ENCODE assay signal across 19 mouse cellular contexts in genomic region chr13:70641941-70642340, GRCm38 (mm10). TPM values are rescaled to one million over a fixed set of nuclear protein-coding genes. Genes with fewer than 3 reads are reported as not detected.
A peak's percentile ranks its signal among the peaks of the same experiment; 100 is the strongest.
DNase-seq lines count a peak whose midpoint lies in the region; ATAC-seq and TF ChIP-seq lines count a peak whose summit lies in the region.
"Had no signal": no experiment of that assay in that cellular context is flagged by ENCODE, and none has a peak within 500 bp of the region (broad histone marks: within the 10 kb centered on the region; RNA-seq: fewer than 3 reads in every experiment).

No protein-coding gene starts in this region.

- DNase-seq in heart, embryonic 10.5 days (ENCODE audit: low spot score): peak; percentile 71
- no peak for DNase-seq in heart, adult 18-20 months
- peak; percentile 9 for DNase-seq in liver, postnatal 0 days
- DNase-seq in liver: no peak
- DNase-seq in stomach, postnatal 0 days (ENCODE audit: low spot score): no peak
- DNase-seq: adrenal gland, postnatal 10 days; cerebellum, adult 11 months; cerebellum, postnatal 14 days; embryo, embryonic 11 days; gastrocnemius, postnatal 25 days; kidney, adult 9 months; kidney, postnatal 25 days; right cerebral cortex, postnatal 25 days had no signal

- no peak overlapping the region for H3K27ac ChIP-seq in heart, embryonic 10.5 days
- no peak overlapping the region for H3K27ac ChIP-seq in liver, postnatal 0 days (ENCODE audit: low read depth)
- H3K27ac ChIP-seq in bone marrow, adult 2 months (ENCODE audit: control insufficient read depth, insufficient read depth, low read depth, low read length, poor library complexity): peak overlapping the region; percentile 32; the same call in 1 of the 2 replicates
- H3K27ac ChIP-seq in stomach, postnatal 0 days (replicated peaks): no peak overlapping the region
- H3K27ac ChIP-seq: left cerebral cortex, adult 2 months; limb, embryonic 12.5 days; liver, embryonic 15.5 days; midbrain, embryonic 13.5 days had no signal

- peaks cover 15% of the 10 kb centered on the region; the same call in 1 of the 2 replicates for H3K4me1 ChIP-seq in heart, embryonic 10.5 days
- peaks cover 4% of the 10 kb centered on the region; the same call in 1 of the 2 replicates for H3K4me1 ChIP-seq in liver, postnatal 0 days (ENCODE audit: insufficient read depth)
- H3K4me1 ChIP-seq in bone marrow, adult 2 months (ENCODE audit: control insufficient read depth, insufficient read depth, low read length): no peaks in the 10 kb centered on the region; the same call in 1 of the 2 replicates
- H3K4me1 ChIP-seq in stomach, postnatal 0 days (replicated peaks; ENCODE audit: control insufficient read depth, insufficient read depth): no peaks in the 10 kb centered on the region
- H3K4me1 ChIP-seq: limb, embryonic 12.5 days had no signal

- H3K9ac ChIP-seq in liver, postnatal 0 days (replicated peaks): no peak overlapping the region
- H3K9ac ChIP-seq in stomach, postnatal 0 days (ENCODE audit: low read length): no peak overlapping the region
- H3K9ac ChIP-seq: limb, embryonic 12.5 days; liver, embryonic 15.5 days; midbrain, embryonic 13.5 days had no signal

- H3K4me3 ChIP-seq in heart, embryonic 10.5 days: no peak overlapping the region
- no peak overlapping the region for H3K4me3 ChIP-seq in liver, postnatal 0 days (ENCODE audit: low read depth, low read length)
- no peak overlapping the region for H3K4me3 ChIP-seq in bone marrow, adult 2 months (replicated peaks; ENCODE audit: control insufficient read depth, low read depth, low read length)
- no peak overlapping the region for H3K4me3 ChIP-seq in stomach, postnatal 0 days (ENCODE audit: low read depth, low read length)
- H3K4me3 ChIP-seq: left cerebral cortex, adult 2 months; limb, embryonic 12.5 days; liver, embryonic 15.5 days; midbrain, embryonic 13.5 days had no signal

- H3K36me3 ChIP-seq in heart, embryonic 10.5 days: no peaks in the 10 kb centered on the region
- H3K36me3 ChIP-seq in liver, postnatal 0 days (replicated peaks; ENCODE audit: insufficient read depth, low read length): no peaks in the 10 kb centered on the region
- H3K36me3 ChIP-seq in stomach, postnatal 0 days (ENCODE audit: control insufficient read depth, insufficient read depth, low read length): no peaks in the 10 kb centered on the region
- H3K36me3 ChIP-seq: limb, embryonic 12.5 days; liver, embryonic 15.5 days; midbrain, embryonic 13.5 days had no signal

- H3K4me2 ChIP-seq in liver, postnatal 0 days (ENCODE audit: low read depth, low read length): no peak overlapping the region
- H3K4me2 ChIP-seq in stomach, postnatal 0 days (replicated peaks; ENCODE audit: low read depth): no peak overlapping the region
- H3K4me2 ChIP-seq: limb, embryonic 12.5 days; liver, embryonic 15.5 days; midbrain, embryonic 13.5 days had no signal

- no peak for ATAC-seq in liver, postnatal 0 days
- no peak for ATAC-seq in stomach, postnatal 0 days (ENCODE audit: low FRiP score, low TSS enrichment)
- no peak for ATAC-seq in frontal cortex, adult (ENCODE audit: low TSS enrichment)
- ATAC-seq: midbrain, embryonic 13.5 days had no signal

- 68% methylated on average over 4 of the region's 4 CpGs for WGBS in heart, embryonic 10.5 days
- WGBS in liver, postnatal 0 days (ENCODE audit: insufficient replicate concordance): 61% methylated on average over 4 of the region's 4 CpGs
- 63% methylated on average over 4 of the region's 4 CpGs for WGBS in bone marrow, adult 2 months
- 81% methylated on average over 4 of the region's 4 CpGs for whole genome bisulfite sequencing in stomach, postnatal 0 days

- TF ChIP-seq EP300 in liver, postnatal 0 days (IDR thresholded peaks at IDR 0.05; ENCODE audit: low read depth): no peak
- no peak for TF ChIP-seq EP300 in stomach, postnatal 0 days (optimal IDR thresholded peaks at IDR 0.05)

- TF ChIP-seq CTCF in liver, postnatal 0 days (IDR thresholded peaks at IDR 0.05; ENCODE audit: low read depth): 0 out of 2 replicates have a peak, but pooled peaks have one; percentile 12
- no peak for TF ChIP-seq CTCF in bone marrow, adult 2 months (IDR thresholded peaks at IDR 0.05; ENCODE audit: control insufficient read depth, insufficient read depth, low read length)
- 0 out of 2 replicates have a peak, but pooled peaks have one; percentile 13 for TF ChIP-seq CTCF in stomach, postnatal 0 days (IDR thresholded peaks at IDR 0.05; ENCODE audit: low read depth)

- no peaks in the 10 kb centered on the region for H3K9me3 ChIP-seq in heart, embryonic 10.5 days
- H3K9me3 ChIP-seq in liver, postnatal 0 days (ENCODE audit: low read length): no peaks in the 10 kb centered on the region
- no peaks in the 10 kb centered on the region for H3K9me3 ChIP-seq in stomach, postnatal 0 days (ENCODE audit: control insufficient read depth, low read length)
- H3K9me3 ChIP-seq: limb, embryonic 12.5 days; liver, embryonic 15.5 days; midbrain, embryonic 13.5 days had no signal

- TF ChIP-seq POLR2A in bone marrow, adult 2 months (IDR thresholded peaks at IDR 0.05; ENCODE audit: borderline replicate concordance, control insufficient read depth, low read depth, low read length): no peak

- no peaks in the 10 kb centered on the region for H3K27me3 ChIP-seq in heart, embryonic 10.5 days (ENCODE audit: insufficient read depth, poor library complexity, severe bottlenecking)
- H3K27me3 ChIP-seq in liver, postnatal 0 days (ENCODE audit: insufficient read depth, low read length): no peaks in the 10 kb centered on the region
- no peaks in the 10 kb centered on the region for H3K27me3 ChIP-seq in stomach, postnatal 0 days (ENCODE audit: control insufficient read depth, insufficient read depth, low read length)
- H3K27me3 ChIP-seq: limb, embryonic 12.5 days; liver, embryonic 15.5 days; midbrain, embryonic 13.5 days had no signal

RNA-seq across cellular contexts. Expression of gene Ice1, which starts 4.5 kb away (rescaled TPM):
- polyA plus RNA-seq in heart, embryonic 10.5 days (2016; fragmentation: Nextera tagmentation; extraction: Ambion mirVana): 16.8 and 20.3 TPM in 2 replicates
- total RNA-seq in heart, adult 18-20 months (2021): 10 to 100 TPM; 29.4 to 29.9 TPM
- 3.4 and 3.7 TPM in 2 replicates for polyA plus RNA-seq in liver, postnatal 0 days (2015; fragmentation: Nextera tagmentation; extraction: Ambion mirVana)
- 7.9 and 10.2 TPM in 2 replicates for polyA plus RNA-seq in bone marrow, adult 2 months (2011; ENCODE audit: insufficient read depth, insufficient read length, low replicate concordance, missing spikeins)
- 6.0 and 7.3 TPM in 2 replicates for polyA plus RNA-seq in stomach, postnatal 0 days (2015; fragmentation: Nextera tagmentation; extraction: Ambion mirVana)

Comparison
In these comparisons a context has a peak if more than half of its experiments do, and no peak if none do; other contexts are left out.
1. DNase-seq: peak in heart, embryonic 10.5 days (single experiment) and liver, postnatal 0 days (single experiment); none in heart, adult 18-20 months (0 of 2), liver (single experiment) and stomach, postnatal 0 days (single experiment).